Mouse (Mus musculus) kidney, adult 2 months (tissue): ENCODE data around the gene Spaca6.

Experiments used
- CTCF ChIP-seq: fragments of 200-500 bp; conservative IDR thresholded peaks from 2 replicates; pipeline ENCODE4 v1.5.1; 2011; ENCODE audit warnings: low read depth, mild to moderate bottlenecking, control low read depth, low read length, moderate library complexity, mixed read lengths; ENCODE audit not compliant: insufficient read depth, insufficient read length
- POLR2A ChIP-seq: fragments of 200-500 bp; IDR thresholded peaks from one replicate; pipeline ENCODE4 v1.6.1; 2011; ENCODE audit warnings: low read depth, low read length, control low read depth

GRCm38 (mm10) chr17:17887774-17888248 is 60.9 kb downstream of the Spaca6 start, which contains the start of the genes Fpr2 and Fpr3:
- no peak for TF ChIP-seq CTCF
- no peak for TF ChIP-seq POLR2A
